Mouse (Mus musculus): ENCODE results near the gene Sh3bgrl2.

Gene Sh3bgrl2

DNA sequence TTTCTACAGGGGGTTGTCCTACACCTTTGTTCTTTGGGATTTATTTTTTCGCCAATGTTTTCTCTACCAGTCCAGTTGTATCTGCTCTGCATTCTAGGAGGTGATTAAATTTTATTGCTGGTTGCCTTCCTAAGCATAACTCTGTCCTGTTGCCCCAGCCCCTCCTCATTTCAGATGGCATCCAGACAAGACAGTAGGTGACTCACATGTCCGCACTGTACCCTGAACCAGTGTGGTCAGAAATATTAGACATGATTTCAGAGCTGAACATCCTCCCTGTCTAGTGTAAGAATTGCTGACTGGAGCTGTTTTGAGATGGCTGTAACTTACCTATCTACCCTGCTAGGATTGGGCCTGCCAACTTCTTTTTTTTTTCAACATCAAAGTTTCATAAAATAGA lies 40.9 kb downstream of the Sh3bgrl2 start:
- no peak for DNase-seq (ENCODE audit: low read depth, low spot score)

DNA sequence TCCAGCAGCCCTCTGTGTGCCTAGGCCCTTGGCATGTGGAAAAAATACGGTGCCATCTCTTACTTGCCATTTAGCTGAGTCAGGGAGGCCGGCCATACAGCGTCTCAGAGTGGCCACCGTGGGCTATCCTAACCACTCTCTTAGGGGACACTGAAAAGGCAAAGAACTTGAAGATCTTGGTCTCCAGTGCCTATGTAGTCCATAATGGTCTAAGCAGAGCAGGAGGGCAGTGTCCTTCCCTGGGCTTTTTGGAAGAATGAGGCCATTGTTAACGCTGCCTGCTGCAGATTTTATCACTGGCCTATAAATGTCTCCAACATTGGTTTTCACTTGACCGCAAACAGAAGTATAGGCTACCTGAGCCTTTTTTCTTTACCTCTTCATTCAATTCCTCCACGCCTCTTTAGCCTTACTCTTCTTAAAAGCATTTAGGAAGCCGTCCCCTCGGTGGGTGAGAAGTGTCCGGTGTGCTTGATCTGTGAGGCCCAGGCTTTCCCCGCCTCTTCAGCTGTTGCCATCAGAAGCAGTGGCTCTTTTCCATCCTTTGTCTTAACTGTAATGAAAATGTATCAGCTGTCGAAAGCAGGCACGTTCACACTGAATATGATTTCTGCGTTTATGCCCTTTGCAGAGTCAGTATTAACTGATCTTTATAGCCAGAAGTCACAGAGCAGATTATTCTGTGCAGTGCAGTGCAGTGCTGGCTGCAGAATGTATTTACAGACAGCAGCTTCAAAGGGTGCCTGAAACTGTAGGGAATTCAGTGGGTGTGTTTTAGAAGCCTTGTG lies 41.7 kb downstream of the Sh3bgrl2 start:
- DNase-seq (ENCODE audit: low read depth, low spot score): no peak

DNA sequence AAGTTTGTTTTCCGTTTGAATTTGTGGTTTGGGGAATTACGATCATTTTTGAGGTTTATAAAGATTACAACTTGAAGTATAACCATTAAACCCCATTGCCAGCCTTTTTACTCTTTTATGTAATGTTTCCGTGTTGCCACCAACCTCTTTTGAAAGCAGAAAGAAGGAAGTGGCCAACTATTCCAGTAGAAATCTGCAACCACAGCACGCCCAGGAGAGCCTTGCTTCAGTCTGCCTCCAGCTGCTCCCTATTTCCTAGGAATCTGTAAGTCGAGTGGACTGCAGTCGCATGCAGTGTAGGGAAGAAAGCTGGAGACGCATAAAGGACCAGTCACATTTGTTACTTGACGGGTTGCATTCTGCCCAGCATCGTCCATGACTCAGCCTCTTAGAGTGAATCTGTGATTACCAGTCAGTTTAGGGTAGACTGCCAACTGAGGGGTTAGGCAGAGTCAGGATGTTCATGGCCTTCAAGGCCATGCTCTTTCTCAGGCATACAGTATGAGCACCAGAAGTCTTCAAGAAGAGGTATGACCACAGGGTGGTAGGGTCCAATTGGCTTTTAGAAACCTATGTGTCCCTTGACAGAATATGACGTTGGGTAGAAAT lies 43.8 kb downstream of the Sh3bgrl2 start:
- DNase-seq (ENCODE audit: low read depth, low spot score): no peak

DNA sequence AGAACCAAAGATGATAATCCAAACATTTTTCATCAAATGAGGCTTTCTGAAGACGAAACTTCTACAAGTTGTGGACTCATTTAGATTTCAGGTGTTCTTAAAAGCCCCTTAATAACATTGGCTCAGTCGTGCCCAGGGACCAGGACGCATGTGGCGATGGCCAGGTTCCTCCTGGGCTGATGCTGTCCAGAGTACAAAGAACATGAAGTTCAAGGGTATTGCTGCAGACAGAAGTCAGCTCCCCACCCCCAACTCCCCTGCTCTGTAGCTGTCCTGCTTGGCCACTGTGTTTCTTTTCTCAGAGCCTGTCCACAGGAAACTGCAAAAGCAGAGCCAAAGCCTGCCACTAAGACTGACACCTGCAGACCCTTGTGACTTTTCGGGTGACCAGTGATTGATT lies 45.7 kb downstream of the Sh3bgrl2 start:
- no peak for DNase-seq (ENCODE audit: low read depth, low spot score)

DNA sequence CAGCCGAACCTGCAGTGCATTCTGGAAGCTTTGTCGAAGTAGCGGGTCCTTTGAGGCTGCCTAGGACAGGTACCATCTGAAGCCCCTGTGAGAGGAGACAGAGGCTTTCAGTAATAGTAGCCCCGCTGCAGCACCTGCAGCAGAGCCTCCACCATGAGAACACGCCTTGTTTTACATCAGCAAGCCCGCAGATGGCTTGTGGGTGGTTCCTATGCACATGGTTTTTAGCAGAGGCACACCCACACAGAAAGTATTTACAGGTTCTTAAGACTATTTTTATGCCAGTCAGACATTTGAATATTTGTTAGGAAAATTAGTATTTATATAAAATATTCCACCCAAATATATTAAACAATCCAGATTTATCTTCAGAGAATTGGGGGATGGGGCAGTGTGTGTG lies 48.0 kb downstream of the Sh3bgrl2 start:
- no peak for DNase-seq (ENCODE audit: low read depth, low spot score)

DNA sequence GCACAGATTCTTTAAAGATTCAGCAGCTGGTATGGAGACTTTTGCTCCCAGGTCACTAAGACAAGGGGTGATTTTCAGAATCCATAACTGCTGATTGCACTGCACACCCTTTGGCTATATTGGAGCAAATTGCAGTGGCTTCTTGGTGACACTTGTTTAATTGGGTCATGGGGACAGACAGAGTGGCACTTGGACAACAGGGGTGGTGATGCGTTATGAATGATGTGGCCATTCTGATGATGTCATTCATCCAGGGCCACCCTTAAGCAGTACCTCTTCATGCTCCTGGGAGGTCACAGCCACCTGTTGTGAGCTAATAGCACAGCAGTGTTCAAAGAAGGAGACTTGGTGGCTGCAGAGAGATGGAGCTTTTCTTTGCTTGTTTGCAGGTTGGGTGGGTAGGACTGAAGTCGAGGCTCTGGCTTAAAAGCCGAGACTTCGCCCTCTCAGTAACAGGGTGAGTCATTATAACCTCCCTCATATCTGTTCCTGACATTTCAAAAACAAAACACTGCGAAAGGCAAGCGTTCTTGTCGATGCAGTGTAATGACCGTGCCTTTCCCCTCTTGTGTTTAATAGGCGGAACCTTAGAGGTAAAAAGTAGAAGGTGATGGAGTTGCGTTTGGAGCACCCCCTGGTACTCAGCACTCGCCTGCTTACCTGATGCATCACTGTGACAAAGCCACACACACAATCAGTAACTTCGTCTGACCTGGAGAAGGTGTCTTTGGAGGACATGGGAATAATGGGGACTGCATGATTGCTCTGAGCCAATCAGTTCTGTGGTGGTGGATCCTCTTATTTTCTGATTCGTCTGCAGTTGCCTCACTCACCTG lies 48.7 kb downstream of the Sh3bgrl2 start:
- no peak for DNase-seq (ENCODE audit: low read depth, low spot score)

DNA sequence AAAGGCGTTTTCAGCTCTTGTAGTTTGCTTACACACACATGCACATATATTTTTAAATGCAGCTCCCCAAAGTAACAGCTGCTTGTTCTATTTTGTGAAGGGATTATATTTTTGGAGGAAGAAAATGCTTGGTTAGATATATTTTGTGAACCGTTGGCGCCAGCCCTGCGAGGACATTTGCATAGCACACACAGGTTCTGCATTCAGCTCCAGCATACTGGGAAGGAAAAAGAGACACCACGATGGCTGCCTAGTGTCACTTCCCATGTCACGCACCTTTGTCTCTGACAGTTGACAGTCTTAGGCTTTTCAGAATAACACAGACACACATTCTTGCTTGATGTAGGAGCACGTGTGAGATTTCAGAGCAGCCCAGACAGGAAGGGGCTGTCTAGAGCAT lies 49.9 kb downstream of the Sh3bgrl2 start:
- no peak for DNase-seq (ENCODE audit: low read depth, low spot score)

DNA sequence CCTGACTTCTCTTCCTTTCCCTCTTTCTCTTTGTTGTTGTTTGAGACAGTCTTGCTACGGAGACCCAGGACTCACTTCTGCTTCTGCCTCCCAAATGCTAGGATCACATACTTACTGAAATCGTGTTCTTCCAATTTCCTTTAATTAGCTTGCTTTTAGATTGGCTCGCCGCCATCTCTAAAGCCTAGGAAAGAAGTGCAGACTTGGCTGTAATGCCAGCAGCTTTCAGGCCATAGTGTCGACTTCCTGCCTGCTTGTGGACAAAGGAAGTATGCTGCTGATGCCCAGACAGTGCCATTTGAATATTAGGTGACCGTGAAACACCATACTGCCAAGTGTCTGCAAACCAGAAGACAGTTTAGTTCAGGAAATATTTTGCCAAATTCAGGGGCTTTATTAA lies 51.4 kb downstream of the Sh3bgrl2 start:
- no peak for DNase-seq (ENCODE audit: low read depth, low spot score)

DNA sequence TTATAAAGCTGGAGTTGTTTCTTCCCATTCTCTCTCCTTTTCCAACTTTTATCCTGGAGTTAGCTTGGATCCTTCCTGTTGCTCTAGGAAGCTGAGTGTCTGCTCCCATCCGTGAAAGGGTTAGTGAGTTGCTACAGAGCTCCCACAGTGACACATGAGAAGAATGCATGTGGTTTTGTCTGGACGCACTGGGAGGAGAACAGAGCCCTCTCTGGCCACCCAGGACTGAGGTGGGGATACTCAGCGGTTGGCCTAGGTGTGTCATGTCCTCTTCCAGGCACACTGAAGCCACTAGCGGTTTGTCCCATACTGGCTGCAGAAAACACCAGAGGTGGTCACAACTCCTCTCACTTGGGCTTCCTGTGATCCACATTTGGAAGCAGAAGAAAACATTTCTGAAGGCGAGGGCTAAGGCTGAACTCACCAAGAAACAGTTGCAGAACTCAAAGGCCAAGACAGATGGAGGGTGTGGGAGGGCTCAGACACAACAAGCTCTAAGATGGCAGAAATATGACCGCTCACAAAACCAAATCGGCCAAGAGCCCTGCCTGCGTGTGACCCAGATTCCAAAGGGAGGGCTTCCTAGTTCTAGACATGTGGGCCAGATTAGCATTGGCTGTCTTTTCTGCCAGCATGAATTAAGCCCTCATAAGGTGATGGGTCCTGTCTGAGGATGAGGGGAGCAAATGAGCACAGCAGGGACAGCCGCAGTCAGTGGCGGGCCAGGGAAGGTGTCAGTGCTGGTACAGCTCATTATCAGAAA lies 52.3 kb downstream of the Sh3bgrl2 start:
- DNase-seq (ENCODE audit: low read depth, low spot score): no peak

DNA sequence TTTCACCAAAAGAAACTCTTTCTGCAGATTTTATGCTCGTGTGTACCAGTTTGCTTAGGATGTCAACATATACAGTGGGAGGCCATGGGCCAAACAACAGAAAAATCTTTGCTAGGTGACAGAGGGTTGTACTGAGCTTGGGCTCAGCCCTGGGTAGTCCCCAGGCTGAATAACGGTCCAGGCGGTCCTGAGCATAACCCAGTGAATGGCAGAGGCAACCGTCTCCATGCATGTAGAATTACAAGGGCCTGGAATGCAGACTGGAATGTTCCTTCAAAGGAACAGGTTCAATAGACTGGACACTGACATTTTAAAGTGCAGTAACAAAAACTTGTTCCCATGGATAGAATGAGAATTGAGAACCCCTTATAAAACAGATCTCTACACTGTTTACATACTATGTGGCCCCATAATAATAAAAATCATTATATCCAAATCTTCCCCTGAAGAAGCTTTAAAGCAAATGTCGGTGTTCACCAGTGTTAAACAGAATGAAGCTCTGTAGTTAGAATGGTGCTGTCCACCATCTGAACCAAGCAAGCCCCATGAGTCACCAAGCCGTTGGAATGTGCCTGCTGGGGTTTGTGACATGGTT lies 54.1 kb downstream of the Sh3bgrl2 start:
- no peak for DNase-seq (ENCODE audit: low read depth, low spot score)

DNA sequence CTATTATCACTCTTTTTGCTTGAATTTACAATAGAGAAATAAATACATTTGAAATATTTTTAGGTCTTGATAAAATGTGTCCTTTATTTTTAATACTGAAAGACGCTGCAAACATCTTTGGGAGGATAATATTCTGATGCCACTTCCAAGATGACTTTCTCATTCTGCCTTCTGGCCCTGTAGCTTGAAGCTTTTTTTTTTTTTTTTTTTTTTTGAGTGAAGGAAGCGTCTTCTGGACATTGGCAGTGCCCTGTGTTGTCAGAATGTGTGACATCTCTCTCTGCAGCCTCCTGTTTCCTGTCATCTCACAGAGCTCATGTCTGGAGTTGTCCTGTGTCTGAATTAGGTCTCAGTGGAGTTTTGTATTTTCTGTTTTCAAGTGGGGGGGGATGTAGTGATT lies 55.0 kb downstream of the Sh3bgrl2 start:
- no peak for DNase-seq (ENCODE audit: low read depth, low spot score)

DNA sequence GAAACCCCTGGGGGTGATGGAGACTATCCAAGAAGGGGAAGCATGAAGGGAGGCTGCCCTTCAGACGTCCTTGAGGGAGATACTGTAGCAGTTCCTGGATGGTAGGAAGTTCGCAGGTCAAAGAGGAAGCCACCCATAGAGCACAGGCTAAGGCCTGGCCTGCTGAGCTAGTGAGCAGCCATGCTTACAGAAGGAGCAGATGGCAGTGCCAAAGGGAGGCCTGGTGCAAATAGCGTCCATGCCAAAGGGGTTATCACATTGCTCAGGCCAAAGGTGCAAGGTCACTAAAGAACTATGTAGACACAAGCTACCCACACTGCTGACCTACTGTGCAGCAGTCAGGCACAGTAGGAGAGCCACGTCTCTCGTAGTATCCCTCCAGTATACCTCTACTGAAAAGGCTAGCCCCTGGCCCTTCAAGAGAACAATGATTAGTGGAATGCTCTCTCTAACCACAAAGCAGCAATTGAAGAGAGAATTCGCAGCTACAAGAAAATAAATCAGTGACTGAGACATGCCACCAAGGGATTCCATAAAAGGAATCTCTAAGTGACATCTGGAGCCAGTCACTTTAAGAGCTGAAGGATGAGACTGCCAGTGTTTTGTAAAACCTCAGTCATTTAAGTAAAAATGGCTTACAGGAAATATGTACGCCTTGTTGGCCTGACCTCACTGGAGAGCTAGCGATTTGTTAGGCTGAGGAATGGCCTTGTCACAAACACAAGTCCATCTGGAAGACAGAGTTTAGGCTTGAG lies 57.9 kb downstream of the Sh3bgrl2 start:
- no peak for DNase-seq (ENCODE audit: low read depth, low spot score)

DNA sequence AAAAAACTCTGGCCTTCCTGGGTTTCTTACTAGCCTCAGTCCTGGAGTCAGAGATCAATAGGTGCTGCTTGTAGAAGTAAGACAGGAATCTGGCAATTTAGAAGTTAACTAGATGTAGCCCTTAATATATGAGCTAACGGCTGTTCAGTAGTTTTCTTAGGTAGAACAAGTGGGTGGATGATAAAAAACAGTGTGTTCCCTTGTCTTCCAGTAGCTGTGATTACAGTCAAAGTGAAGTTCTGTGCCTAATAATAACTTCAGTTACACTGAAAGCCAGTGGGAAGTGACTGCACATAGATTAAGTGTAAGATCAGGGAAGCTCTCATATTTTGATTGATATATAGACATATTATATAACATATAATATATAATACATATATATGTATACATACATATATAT lies 60.0 kb downstream of the Sh3bgrl2 start:
- DNase-seq (ENCODE audit: low read depth, low spot score): no peak

DNA sequence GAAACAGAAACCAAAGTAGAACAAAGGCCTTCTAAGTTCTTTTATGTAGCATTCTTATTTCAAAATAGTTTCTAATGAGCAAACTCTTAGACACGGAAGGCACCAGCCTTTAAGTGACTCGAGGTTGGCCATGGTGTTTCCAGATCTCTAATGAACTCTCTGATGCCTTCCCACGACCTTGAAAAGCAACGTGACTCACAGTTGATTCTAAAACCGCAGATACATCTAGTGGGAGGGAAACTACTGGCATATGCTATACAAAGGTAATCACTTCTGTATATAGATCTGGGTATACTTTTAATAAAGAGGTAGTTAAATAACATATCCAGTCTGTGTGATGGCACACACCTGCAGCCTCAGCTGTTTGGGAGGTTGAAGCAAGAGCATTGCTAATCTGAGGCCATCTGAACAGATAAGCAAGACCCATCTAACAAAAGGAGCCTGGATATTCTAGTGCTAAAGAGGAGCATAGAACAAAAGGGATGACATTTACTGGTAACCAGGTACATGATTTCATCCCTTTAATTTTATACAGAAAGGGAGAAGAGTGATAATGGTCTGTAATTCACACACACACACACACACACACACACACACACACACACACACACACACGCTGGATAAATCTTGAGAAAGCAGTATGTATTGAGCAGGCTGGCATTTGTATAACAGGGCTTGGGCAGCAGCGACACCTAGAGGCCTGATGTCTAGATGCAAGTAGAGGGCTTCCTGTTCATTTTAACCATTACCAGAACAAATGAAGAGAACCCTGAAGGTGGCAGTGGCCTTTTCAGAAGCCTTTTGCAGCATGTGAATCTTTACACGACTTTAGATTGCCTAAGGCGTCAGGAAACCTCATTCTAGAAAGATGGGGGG lies 61.5 kb downstream of the Sh3bgrl2 start:
- DNase-seq (ENCODE audit: low read depth, low spot score): peak; percentile 78

DNA sequence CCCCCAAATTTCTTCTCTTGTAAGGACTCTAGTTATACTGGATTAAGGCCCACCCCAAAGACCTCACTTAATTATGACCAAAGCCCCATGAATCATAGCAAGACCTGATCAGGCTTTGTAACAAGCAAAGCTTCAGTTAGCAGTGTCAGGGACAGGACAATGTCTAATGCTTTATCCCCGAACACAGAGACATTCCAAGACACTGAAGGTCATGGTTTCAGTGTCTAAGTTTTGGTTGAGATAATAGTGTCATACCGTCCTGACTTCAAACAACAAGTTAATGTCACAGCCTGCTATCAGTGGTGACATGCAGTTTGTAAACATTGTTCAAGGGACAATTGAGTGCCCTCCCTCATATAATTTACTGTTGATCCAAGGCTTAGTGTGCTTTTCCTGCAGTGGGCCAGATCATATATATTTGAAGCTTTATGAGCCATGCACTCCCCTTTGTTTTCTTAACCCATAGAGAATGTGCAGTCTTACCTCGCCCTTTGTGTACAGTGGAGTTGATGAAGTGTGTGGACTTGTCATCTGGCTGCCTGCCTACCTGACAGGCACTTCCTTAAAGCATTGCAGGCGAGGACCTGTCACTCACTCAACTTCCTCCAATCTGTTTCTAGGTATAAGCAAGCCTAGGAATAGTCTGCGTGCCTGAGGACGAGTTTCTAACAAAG lies 67.9 kb downstream of the Sh3bgrl2 start:
- no peak for DNase-seq (ENCODE audit: low read depth, low spot score)

DNA sequence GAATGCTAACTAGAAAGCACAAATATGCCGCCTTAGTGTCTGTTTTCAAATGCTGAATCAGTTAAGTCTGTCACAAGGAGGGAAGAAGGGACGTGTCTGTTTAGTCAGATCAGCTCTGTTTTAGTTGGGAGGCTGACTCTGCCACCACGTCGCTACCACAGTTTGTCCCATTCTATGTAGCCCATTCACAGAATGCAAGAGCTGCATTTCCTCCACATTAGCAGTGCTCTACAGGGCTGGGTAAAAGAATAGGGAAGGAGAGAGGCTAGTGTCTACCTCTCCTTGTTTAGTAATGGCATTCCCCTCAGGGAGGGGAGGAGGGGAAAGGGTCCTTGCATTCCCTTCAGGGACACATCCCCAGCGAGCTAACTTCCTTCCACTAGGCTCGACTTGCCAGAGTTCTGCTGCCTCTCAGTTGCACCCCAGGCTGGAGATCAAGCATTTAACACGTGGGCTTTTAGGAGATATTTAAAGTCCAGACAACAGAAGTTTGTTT lies 68.5 kb downstream of the Sh3bgrl2 start:
- peak; percentile 12 for DNase-seq (ENCODE audit: low read depth, low spot score)

DNA sequence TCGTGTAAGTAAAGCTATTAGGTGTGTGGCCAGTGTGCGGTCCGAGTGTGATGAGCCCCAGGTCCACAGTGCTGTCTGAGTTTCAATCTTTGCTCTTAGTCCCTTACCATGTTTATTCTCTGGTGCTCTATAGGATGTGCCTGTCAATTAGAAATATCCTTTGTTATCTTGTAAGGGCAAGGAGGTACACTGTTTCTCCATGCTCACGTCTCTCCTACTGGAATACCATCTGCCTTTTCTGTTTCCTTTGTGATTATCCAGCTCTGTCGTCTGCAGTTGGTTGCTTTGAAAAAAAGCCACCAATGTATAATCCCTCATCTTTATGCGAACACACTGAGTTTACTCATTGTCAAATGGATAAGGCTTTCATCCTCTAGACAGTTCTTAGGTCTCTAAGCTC lies 75.3 kb downstream of the Sh3bgrl2 start:
- DNase-seq (ENCODE audit: low read depth, low spot score): no peak

DNA sequence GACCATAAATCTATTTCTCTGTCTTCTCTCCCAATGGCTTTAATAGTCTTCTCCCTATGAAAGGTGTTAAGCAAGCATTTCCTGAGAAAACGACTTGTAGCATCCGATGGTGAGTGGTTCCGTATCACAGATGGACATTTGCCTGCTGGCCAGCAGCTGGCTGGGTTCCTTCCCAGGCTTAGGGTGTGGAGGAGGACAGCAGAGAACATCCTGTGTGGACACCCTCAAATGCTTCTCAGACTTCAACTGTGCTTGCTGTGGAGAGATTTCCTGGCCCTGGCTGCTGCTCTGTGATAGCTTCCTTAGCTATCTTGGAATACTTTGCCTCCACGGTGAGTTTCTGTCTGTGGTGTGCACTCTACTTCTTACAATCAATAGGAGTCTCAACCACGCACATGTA lies 76.1 kb downstream of the Sh3bgrl2 start:
- no peak for DNase-seq (ENCODE audit: low read depth, low spot score)

DNA sequence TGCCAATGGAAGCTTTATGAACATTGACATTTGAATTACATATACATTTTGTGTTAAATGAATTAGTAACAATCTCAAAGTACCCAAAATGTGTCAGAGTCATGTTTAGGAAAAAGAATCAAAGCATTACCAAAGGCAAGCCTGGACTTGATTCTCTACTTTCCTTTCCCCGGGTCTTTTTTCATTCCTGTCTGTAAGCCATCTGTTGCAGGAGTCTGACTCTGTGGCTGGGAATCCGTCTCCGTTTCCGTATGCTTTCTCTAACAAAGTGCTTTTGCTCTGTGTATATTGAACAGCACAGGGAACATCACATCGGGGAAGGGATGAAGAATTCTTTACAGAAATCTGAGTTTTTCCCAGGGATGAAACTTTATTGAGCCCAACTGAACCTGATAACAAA lies 77.0 kb downstream of the Sh3bgrl2 start:
- no peak for DNase-seq (ENCODE audit: low read depth, low spot score)
